Mouse (Mus musculus) granulocyte monocyte progenitor cell, adult 5-6 weeks (primary cell): ENCODE measurements around the gene Hist1h2bl. TPM values are rescaled to one million over a fixed set of nuclear protein-coding genes. Genes with fewer than 3 reads are reported as not detected.
A peak's percentile ranks its signal among the peaks of the same experiment; 100 is the strongest.
"Not testable (repeated sequence)": the region's sequence is repeated elsewhere in the genome, so short reads cannot be mapped to it uniquely, and the experiment has no call there.

Source experiments
- ATAC-seq: replicated peaks from 2 replicates; pipeline ENCODE4 v1.8.0; 2016; ENCODE audit warnings: mild to moderate bottlenecking, moderate TSS enrichment, inconsistent platforms; ENCODE audit not compliant: poor library complexity, severe bottlenecking
- total RNA-seq, 2 experiments: library from RNA; stranded (forward) in 1 of 2; stranded (reverse) in 1 of 2; fragments of 200-712, 200-1000 nt in 1 of 2; fragments of >200 nt in 1 of 2; fragmentation: Nextera tagmentation in 1 of 2; gene quantifications; 2 replicates each; pipeline ENCODE4 v1.2.3; 2014 to 2017

Gene Hist1h2bl
- total RNA-seq, 2 experiments from 2014 or later, result 236 to 515 TPM

DNA sequence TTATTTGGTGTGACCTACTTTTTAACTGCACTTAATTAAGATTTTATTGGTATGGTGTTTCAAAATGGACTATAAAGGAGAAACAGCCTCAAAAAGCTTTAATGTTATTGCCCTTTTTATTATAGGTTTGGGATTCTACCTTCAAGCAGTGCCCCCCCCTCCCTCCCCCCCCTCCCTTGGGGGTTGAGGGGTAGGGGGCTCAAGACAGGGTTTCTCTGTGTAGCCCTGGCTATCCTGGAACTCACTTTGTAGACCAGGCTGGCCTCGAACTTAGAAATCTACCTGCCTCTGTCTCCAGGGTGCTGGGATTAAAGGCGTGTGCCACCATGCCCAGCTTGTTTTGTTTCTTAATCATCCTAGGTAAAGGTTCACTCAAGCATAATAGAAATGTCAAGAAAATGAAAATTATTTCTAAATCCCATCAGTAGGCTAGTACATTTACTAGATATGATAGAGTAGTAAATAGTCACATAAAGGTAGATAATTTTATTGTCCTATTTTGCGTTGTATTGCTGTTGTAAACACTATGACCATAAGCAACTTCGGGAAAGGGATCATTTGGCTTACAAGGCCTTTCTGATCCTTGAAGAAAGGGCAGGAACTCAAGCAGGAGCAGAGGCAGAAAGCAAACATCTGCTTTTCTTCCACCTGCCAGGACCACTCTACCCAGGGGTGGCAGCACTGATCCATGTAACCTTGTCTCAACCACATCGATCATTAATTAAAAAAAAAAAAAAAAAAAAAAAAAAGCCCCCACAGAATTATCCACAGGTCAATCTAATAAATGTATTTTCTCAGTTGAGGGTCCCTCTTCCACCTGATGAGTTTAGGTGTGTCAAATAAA, 7.3 kb upstream of the Hist1h2bl start:
- ATAC-seq, result no peak

DNA sequence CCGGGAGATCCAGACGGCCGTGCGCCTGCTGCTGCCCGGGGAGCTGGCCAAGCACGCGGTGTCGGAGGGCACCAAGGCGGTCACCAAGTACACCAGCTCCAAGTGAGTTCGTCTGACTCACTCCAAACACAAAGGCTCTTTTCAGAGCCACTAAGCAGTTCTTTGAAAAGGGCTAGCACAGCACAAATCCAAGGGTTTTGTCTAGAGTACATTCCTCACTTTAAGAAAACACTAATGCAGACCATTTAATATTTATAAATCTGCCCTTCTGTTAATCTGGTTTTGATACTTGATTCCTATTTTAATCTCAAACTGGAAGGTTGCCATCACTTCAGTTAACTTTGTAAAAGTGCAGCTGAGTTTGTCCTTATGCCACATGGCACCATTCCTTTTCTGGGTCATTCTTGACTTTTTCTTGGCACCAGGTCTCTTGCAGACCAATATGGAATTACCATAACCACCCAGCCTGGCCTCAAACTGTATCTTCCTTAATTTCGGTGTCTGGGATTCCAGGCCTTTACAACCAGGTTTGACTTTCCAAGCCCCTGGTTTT, 6.5 kb upstream of the Hist1h2bl start:
- no peak for ATAC-seq

DNA sequence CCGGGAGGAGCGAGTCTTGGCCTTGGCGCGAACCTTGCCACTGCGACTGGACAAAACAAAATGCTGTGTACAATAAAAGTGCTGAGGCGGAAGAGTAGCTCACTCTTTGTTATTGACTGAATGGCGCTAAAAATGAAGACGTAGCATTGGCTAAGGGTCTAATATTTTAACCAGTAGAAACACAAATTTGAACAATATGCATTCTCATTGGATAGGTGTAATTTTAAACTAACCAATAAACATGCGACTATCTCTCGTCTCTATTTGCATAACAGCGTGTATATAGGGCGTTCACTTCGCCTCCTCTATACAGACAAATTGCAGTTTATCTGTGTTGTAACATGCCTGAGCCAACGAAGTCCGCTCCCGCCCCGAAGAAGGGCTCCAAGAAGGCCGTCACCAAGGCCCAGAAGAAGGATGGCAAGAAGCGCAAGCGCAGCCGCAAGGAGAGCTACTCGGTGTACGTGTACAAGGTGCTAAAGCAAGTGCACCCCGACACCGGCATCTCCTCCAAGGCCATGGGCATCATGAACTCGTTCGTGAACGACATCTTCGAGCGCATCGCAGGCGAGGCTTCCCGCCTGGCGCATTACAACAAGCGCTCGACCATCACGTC, 5.9 kb upstream of the Hist1h2bl start, which contains the start of gene Hist1h2bm:
TSS of gene Hist1h2bm (plus strand) at position 288 of the 616 bp plus-strand sequence.
- ATAC-seq, result peak; percentile 94

DNA sequence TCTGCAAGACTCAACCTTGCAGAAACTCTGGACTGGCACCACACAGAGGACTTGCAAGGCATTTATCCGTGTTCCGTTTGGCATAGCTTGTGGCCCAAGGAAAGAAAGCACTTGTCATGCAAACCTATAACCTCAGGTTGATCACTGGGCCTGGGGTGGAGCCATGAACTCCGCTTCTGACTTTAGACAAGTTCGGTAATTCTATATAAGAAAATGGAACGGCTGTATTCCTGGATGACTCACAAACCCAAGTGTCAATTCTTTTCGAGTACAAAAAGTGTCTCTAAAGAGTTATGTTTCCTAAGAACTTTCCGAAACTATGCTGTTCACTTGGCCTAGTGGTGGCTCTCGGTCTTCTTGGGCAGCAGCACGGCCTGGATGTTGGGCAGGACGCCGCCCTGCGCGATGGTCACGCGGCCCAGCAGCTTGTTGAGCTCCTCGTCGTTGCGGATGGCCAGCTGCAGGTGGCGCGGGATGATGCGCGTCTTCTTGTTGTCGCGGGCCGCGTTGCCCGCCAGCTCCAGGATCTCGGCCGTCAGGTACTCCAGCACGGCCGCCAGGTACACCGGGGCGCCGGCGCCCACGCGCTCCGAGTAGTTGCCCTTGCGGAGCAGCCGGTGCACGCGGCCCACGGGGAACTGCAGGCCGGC, 5.3 kb upstream of the Hist1h2bl start:
- not testable (repeated sequence) for ATAC-seq

DNA sequence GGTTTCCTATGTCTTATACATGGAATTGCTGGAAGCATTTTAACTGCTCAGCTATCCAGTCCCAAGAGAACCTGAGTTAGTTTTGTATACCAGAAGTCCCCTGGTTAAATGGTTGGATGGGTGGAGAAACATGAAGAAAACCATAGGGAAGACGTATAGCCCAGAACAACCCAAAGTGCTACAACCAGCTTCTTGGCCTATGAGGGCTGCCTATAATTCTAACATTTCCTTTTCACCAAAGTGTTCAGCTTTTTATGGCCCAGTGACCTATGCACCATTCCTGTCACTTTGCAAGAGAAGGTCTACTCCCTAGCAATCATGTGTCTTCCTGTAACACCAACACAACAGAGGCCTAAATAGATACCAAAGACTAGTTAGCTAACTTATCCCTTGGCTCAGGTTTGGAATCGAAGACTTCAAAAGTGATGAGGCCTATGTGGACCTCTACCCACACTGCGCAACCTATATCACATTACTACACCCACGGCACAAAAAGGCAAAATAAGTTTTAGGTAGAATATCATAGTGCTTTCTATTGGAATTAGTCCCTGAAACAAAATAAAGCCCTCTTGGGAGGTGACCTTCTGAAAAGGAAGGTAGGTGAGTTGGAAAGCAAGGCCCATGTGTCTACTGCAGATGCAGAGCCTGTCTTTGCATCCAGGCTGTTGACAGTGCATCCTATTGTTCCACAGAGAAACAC, 2.6 kb upstream of the Hist1h2bl start:
- ATAC-seq, result no peak

DNA sequence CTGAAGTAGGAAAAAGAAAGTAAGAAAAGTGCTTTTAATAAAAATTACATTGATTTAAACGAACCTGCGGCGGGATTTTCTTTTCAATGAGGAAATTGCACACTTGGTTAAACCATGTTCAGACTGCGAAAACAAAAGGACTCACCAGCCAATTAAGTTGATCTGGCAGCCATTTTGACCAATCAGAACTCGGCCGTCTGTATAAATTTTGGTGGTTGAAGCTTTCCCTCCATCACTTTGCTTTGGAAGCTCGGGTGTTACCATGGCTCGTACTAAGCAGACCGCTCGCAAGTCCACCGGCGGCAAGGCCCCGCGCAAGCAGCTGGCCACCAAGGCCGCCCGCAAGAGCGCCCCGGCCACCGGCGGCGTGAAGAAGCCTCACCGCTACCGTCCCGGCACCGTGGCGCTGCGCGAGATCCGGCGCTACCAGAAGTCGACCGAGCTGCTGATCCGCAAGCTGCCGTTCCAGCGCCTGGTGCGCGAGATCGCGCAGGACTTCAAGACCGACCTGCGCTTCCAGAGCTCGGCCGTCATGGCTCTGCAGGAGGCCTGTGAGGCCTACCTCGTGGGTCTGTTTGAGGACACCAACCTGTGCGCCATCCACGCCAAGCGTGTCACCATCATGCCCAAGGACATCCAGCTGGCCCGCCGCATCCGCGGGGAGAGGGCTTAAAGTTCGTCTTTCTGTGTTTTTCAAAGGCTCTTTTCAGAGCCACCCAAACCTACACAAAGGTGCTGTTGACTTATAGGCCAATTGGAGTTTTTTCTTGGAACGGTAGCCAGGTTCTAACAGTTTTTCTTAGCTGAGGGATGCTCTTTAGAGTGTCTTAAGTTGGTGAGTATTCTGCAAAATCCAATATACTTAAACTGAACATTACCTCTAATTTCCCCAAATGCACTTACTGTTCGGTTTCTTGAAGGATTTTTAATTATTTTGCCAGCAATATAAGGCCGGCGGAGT, 1.7 kb upstream of the Hist1h2bl start, which contains the start of gene Hist1h3h:
TSS of gene Hist1h3h (plus strand) at position 263 of the 961 bp plus-strand sequence.
- ATAC-seq, result peak; percentile 33

DNA sequence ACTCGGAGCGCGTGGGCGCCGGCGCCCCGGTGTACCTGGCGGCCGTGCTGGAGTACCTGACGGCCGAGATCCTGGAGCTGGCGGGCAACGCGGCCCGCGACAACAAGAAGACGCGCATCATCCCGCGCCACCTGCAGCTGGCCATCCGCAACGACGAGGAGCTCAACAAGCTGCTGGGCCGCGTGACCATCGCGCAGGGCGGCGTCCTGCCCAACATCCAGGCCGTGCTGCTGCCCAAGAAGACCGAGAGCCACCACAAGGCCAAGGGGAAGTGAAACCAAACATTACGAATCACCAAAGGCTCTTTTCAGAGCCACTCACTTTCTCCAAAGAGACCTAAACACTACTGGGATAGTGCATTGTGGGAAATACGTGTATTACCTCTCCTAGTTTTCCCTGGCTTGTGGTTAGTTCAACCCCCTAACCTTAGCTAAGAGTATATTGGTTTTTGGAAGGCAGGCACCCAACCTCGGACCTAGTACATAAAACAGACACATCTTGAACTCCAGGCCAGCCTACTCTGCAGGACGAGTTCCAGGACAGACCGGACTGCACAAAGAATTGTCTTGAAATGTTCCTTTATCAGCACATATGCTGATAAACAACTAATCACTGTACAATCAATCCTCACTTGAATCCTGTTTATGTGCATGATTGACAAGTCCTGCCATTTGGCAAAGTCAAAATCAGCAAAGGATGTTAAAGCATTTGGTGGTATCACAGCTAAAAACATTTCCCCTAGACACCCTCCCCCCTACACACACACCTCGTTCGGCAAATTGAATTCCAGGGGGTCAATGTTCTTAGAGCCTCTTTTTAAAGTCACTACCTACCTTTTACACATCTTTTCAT, 823 bp upstream of the Hist1h2bl start:
- peak; percentile 43 for ATAC-seq

DNA sequence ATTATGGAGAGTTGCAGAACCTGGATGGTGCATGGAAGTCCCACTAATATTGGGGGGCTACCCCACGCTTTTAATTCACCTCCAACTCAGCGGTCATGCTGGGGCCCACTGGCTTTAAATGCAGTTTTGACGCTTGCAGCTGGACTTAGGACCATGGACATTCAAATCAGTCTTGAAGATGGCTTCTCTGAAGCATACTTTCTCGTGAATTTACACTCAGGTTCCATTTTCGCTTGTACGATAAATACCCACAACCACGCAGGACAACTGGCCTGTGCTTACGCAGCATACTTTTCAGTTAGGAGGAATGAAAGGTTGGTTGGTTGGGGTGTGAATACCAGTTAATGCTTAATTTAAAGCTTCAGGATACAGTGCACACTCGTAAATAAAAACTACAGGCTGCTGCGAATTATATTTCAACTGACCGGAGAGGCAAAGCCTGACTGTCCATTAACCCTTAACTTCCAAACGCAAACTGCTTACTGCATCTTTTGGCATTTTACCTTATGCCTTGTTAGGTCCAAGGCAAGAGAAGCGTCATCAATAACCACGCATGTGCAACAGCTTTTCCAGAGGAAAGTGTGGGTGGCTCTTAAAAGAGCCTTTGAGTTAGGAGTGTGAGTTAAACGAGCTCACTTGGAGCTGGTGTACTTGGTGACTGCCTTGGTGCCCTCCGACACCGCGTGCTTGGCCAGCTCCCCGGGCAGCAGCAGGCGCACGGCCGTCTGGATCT, 646 bp downstream of the Hist1h2bl start:
- ATAC-seq, result peak; percentile 20

DNA sequence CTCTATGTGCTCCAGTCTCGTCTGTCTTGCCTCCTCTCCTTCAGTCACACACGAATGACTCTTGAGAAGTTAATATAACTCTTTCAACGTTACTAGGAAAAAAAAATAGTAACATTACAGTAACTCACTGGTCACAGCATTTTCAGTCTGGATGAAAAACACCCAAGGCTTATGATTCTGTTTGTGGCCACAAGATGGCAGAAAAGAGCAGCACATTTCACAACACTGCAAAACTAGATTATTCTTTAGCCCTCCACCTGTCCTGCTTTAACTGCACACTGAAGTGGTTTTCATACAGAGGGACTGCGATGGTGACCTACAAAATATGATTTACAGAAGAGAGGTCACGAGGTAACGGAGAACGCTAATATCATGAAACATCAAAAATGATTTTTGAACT, 1.2 kb downstream of the Hist1h2bl start:
- ATAC-seq, result peak; percentile 21

DNA sequence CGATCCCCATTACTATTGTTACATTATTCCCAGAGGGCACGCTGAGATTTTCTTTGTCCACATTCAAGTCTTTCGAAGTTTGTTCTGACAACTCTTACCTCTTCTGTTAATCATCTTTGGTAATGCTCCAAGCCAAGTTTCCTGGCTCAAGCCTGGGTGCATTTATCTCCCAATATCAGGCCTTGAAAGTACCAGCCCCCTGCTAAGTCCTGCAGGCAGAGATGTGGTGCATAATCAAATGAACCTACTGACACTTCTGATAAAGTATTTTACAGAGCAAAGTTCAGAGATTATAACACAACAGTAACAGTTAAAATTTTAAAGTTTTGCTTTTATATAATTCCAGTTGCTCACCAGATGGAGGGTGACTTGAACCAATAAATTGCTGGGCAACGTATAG, 4.2 kb downstream of the Hist1h2bl start:
- no peak for ATAC-seq

DNA sequence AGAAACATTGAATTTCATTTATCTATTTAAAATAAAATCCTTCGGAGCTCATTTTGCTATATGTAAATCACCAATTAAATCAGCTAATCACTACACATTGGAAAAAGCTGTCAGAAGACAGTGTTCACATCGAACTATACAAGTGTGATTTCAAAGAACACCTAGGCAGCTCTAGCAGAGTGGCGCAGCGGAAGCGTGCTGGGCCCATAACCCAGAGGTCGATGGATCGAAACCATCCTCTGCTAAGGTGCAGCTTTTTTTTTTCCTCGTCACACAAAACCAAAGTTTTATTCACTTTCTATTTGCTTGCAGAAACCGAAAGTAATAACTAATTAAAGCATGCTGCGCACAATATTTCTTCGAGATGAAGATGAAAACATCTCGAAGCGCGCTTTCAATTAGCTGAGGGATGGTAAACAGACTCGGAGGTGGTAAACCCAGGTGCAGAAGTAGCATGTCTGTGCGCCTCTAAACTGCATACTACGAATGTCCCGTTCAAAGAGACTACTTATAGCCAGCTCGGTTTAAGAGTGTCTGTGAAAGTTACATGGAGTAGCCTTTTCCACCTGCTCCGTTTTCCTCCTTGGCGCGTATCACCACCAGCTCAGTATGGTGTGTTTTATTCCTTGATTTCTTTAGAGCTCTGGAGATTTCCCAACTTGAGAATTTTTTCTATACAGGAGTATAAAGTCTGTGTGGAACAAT, 5.0 kb downstream of the Hist1h2bl start:
- ATAC-seq, result peak; percentile 46

DNA sequence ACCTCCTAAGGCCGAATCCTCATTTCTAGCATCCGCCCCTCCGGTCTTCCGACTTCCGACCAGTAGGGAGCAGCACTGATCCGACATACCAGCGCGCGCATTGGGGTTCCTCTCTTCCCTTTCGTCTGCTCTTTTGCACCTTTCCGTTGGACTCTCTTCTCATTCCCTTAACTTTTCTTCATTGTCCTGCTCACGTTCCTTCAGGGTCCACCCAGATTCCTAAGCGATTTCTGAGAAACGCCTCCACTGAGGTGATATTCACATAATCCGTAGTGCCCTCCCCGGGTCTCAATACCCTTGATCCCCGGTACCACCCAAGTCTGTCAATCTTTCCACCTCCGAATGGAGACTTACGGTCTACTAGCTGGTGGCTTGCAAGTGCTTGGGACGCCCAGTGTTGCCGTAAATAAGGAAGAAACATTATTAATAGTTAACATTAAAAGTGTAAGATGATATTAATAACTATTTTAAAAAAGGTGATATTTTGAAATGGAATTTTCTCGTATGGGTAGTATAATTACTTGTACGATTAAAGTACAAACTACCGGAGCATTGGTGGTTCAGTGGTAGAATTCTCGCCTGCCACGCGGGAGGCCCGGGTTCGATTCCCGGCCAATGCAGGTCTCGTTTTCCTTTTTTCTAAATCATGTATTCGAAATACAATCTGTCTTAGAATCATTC, 5.8 kb downstream of the Hist1h2bl start:
- peak; percentile 89 for ATAC-seq

DNA sequence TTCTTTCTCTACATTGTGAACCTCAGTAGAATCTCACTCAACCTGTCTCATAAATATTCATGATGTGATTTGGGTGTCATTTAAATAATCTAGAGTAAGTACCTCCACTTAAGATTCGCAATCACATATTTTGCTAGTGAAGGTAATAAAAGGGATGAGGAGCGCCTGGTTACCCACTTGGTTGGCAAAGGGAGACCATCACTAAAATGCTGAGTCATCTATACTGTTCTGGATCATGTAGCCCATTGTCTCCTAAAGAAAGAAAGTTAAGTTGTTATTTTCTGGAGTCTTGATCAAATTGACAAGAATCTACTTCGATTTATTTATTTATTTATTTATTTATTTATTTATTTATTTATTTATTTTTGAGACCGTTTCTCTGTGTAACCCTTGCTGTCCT, 9.3 kb downstream of the Hist1h2bl start:
- ATAC-seq, result no peak

DNA sequence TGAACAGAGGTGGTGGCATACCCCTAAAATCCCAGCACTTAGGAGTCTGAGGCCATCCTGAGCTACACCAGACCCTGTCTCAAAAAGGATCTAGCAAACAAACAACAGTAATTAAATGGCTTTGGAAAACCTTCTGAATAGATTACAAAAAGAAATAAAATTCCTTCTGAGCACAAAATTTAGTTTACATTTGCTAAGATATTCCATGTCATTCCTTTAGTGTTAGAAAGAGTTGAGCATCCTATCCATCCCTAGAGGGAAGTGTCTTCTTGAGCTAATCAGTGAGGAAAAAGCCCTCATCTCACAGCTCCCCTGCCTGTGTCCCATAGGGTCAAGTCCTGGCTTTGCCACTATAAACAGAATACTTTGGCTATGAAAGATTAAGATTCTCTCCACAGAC, 18.1 kb downstream of the Hist1h2bl start, which contains the start of gene Olfr1359:
TSS of gene Olfr1359 (plus strand) at position 301 of the 400 bp plus-strand sequence.
- ATAC-seq, result no peak

DNA sequence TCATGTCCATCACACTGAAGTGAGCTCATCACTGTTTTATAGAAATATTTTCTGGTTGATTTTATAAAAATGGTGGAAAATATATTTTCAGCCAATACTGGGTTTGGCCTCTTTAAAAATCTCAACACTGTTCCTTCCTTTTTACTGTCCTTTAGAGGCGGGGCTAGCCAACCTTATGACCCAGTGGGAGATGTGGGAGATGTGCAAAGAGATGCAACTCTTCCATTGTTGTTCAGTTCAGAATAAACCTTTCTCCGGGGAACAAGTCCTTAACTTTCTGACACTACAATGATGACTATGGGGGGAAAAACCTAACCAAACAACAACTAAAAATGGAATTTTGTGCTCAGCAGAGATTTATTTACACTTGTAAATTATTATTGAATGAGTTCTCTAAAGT, 38.6 kb downstream of the Hist1h2bl start, which contains the start of gene Olfr1360:
TSS of gene Olfr1360 (minus strand) at position 101 of the 400 bp plus-strand sequence.
- ATAC-seq, result no peak
